22 mouse cellular contexts compared by ENCODE assay signal in the genomic region with DNA sequence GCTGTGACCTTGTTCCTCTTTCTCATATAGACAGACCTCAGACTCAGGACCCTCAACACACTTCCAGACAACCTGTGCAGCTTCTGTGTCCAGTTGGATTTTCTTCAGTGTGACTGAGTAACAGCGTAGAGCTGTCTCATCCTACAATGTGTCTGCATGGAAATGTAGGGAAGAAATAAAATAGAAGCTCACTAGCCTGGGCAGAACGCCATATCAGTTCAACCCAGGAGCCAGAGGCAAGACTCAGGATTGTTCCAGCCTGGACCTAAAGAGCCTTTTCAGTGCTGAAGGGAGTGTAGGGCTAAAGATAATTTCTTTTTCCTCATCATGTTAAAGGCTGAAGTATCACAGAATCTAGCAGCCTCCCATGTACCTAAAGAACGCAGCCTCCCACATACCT.
"Had no signal": no experiment of that assay in that cellular context is flagged by ENCODE, and none has a peak within 500 bp of the region (broad histone marks: within the 10 kb centered on the region; RNA-seq: fewer than 3 reads in every experiment).

No protein-coding gene starts in this region.

- H3K4me3 ChIP-seq: layer of hippocampus, adult 2 months; limb, embryonic 10.5 days; limb, embryonic 13.5 days; liver, embryonic 12.5 days; liver, embryonic 15.5 days; midbrain, embryonic 12.5 days; midbrain, embryonic 15.5 days; neural tube, embryonic 12.5 days; neural tube, embryonic 15.5 days had no signal

- DNase-seq: kidney, postnatal 14 days; layer of hippocampus, adult 9-11 months; liver; lung, adult 18-20 months; right cerebral cortex, adult 18-20 months; right cerebral cortex, postnatal 14 days; right cerebral cortex, postnatal 4 days; thymus, adult 2 months; thymus, postnatal 14 days; thymus, postnatal 4 days had no signal

- ATAC-seq: liver, embryonic 12.5 days; lung, postnatal 0 days; midbrain, embryonic 15.5 days had no signal

- H3K9ac ChIP-seq: limb, embryonic 13.5 days; liver, embryonic 12.5 days; liver, embryonic 15.5 days; midbrain, embryonic 12.5 days; midbrain, embryonic 15.5 days; neural tube, embryonic 12.5 days; neural tube, embryonic 15.5 days had no signal

- H3K4me1 ChIP-seq: liver, embryonic 15.5 days had no signal

- H3K27ac ChIP-seq: layer of hippocampus, adult 2 months; limb, embryonic 10.5 days; limb, embryonic 13.5 days; liver, embryonic 12.5 days; liver, embryonic 15.5 days; macrophage; midbrain, embryonic 12.5 days; midbrain, embryonic 15.5 days; neural tube, embryonic 12.5 days; neural tube, embryonic 15.5 days; stomach, postnatal 0 days had no signal

- H3K4me2 ChIP-seq: limb, embryonic 13.5 days; liver, embryonic 12.5 days; liver, embryonic 15.5 days; midbrain, embryonic 12.5 days; midbrain, embryonic 15.5 days; neural tube, embryonic 12.5 days; neural tube, embryonic 15.5 days had no signal

- H3K27me3 ChIP-seq: liver, embryonic 15.5 days; neural tube, embryonic 12.5 days; neural tube, embryonic 15.5 days had no signal

- H3K9me3 ChIP-seq: limb, embryonic 10.5 days; limb, embryonic 13.5 days; liver, embryonic 12.5 days; liver, embryonic 15.5 days; midbrain, embryonic 12.5 days; midbrain, embryonic 15.5 days; neural tube, embryonic 12.5 days; neural tube, embryonic 15.5 days had no signal

- H3K36me3 ChIP-seq: limb, embryonic 10.5 days; limb, embryonic 13.5 days; liver, embryonic 12.5 days; liver, embryonic 15.5 days; midbrain, embryonic 12.5 days; midbrain, embryonic 15.5 days; neural tube, embryonic 12.5 days; neural tube, embryonic 15.5 days had no signal
